Mouse (Mus musculus) C2C12 (cell line): ENCODE measurements around the gene Dnajc6.

Source experiments
- CTCF ChIP-seq: IDR thresholded peaks from one replicate; pipeline ENCODE4 v1.5.1; 2011; ENCODE audit not compliant: control insufficient read depth, insufficient read depth, insufficient read length
- MAX ChIP-seq: IDR thresholded peaks from one replicate; pipeline ENCODE4 v1.6.1; 2011; ENCODE audit warnings: mild to moderate bottlenecking, control low read depth
- USF1 ChIP-seq: IDR thresholded peaks from one replicate; pipeline ENCODE4 v1.6.1; 2011; ENCODE audit warnings: low read depth, mild to moderate bottlenecking, control low read depth, moderate library complexity

DNA sequence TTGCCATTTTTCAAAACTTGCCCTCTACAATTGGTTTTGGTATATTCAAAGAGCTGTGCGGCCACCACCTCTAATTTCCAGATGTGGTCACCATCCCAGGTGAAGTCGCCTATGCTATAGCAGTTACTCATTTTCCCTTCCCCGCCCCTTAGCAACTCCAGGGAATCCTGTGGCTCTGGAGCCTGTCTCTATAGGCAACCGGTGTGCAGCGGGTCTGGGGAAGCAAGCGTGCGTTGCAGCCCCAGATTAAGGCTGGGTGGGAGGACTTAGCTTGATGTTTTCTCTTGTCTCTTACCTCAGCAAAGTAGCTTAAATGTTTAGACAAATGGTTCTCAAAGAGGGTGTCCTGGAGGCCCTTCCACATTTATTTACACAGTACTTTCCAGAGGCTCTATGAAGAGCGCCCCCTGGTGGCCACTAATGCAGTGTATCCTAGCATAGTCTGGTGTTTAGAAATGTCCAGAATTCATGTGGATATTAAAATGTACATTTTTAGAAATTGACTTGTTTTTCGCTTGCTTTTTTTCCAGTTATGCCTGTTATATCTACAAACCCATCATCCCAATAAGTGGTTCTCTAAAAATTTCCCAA lies 167.8 kb downstream of the Dnajc6 start:
- TF ChIP-seq CTCF (no peak), MAX (no peak), USF1 (no peak)
